Mouse (Mus musculus): ENCODE results near the gene Pzp. TPM values are rescaled to one million over a fixed set of nuclear protein-coding genes. Genes with fewer than 3 reads are reported as not detected.

Gene Pzp
- total and polyA plus RNA-seq, 3 experiments: not detected

DNA sequence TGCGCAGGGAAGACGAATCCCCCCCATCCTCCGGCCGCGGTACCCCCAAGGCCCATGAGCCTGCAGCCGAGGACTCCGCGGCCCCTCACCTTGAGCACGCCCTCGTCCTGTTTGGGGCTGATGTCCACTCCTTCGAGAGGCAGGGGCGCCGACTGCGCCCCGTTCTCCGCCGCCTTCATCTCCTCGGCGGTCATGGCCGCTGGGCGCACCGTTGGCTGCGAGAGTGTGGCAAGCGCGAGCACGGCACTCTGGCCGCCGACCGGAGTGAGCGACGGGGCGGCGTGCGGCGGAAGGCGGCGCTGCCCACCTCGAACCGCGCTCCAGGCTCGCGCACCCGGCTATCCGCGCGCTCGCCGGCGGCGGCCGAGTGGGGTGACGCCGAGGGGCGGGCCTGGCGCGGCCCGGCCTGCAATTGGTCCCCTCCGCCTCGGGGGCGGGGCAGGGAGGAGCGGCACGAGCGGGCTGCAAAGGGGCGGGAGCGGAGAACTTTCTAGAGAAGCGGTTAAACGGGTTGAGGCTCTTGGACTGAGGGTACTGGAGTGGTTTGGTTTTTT, 88.1 kb downstream of the Pzp start, which contains the start of gene Fkbp4:
Gene Fkbp4 (minus strand): TSS at position 361 of the 554 bp plus-strand sequence.
- dilution Hi-C loops (cut with MboI; ENCODE audit: extremely low pct_ligation_motif_present, extremely low pct_unique_long_range_greater_than_20kb, low sequenced_read_pairs) (no loop called here), in situ Hi-C loops (cut with MboI; ENCODE audit: low pct_ligation_motif_present, low pct_unique_long_range_greater_than_20kb, low sequenced_read_pairs) (no loop called here)
- H3K79me2 ChIP-seq (replicated peaks; ENCODE audit: control insufficient read depth, extremely low read depth, insufficient read depth, poor library complexity, severe bottlenecking): peaks cover 27% of the 10 kb centered on the region
- DNase-seq (ENCODE audit: extremely low read depth): peak; percentile 87
- H3K4me1 ChIP-seq (ENCODE audit: control insufficient read depth in 1 of 2, insufficient read depth in 2 of 2): peaks cover 5 to 18% of the 10 kb centered on the region in 2 experiments; a peak in 3 of 4 replicates
- peaks cover 30 to 38% of the 10 kb centered on the region in 2 experiments for H3K36me3 ChIP-seq (replicated peaks in 1 of 2; ENCODE audit: control insufficient read depth in 1 of 2, insufficient read depth in 1 of 2, low read length in 1 of 2)
- TF ChIP-seq TCF12 (IDR thresholded peaks at IDR 0.05; ENCODE audit: low read depth, low read length) (peak; percentile 81), POLR2A (IDR thresholded peaks at IDR 0.05; ENCODE audit: low read depth, low read length) (peak; percentile 79; the same call in 1 of the 2 replicates), HCFC1 (IDR thresholded peaks at IDR 0.05; ENCODE audit: low read depth, low read length) (no peak), CHD1 (IDR thresholded peaks at IDR 0.05; ENCODE audit: low read depth, low read length) (no peak), MAZ (IDR thresholded peaks at IDR 0.05; ENCODE audit: low read depth, low read length) (0 out of 2 replicates have a peak, but pooled peaks have one; percentile 37), NRF1 (IDR thresholded peaks at IDR 0.05; ENCODE audit: low read depth, low read length) (peak; percentile 61), NELFE (IDR thresholded peaks at IDR 0.05; ENCODE audit: low read depth, low read length) (peak; percentile 74), TBP (conservative IDR thresholded peaks at IDR 0.05; ENCODE audit: low read depth, low read length) (0 out of 2 replicates have a peak, but pooled peaks have one; percentile 26), ZKSCAN1 (IDR thresholded peaks at IDR 0.05; ENCODE audit: borderline replicate concordance, low read depth, low read length) (no peak), BHLHE40 (IDR thresholded peaks at IDR 0.05; ENCODE audit: low read depth, low read length) (peak; percentile 90), ETS1 (conservative IDR thresholded peaks at IDR 0.05; ENCODE audit: low read depth, low read length) (no peak), IRF4 (IDR thresholded peaks at IDR 0.05; ENCODE audit: low read depth, low read length) (no peak; the same call in 1 of the 2 replicates), PAX5 (IDR thresholded peaks at IDR 0.05; ENCODE audit: low read length) (no peak), MXI1 (IDR thresholded peaks at IDR 0.05; ENCODE audit: low read depth, low read length) (peak; percentile 75), EP300 (IDR thresholded peaks at IDR 0.05; ENCODE audit: low read length) (no peak), CTCF (conservative IDR thresholded peaks at IDR 0.05 in 1 of 2, IDR thresholded peaks at IDR 0.05 in 1 of 2; ENCODE audit: low read depth in 2 of 2, low read length in 2 of 2) (peak in 1 of 2 experiments; percentile 20; a peak in 1 of 4 replicates), ZNF384 (IDR thresholded peaks at IDR 0.05; ENCODE audit: low read depth, low read length) (no peak), SIN3A (IDR thresholded peaks at IDR 0.05; ENCODE audit: low read length) (no peak), RCOR1 (conservative IDR thresholded peaks at IDR 0.05; ENCODE audit: low read depth, low read length) (no peak), MEF2A (IDR thresholded peaks at IDR 0.05; ENCODE audit: borderline replicate concordance, low read depth, low read length) (peak; percentile 60), ZMIZ1 (IDR thresholded peaks at IDR 0.05; ENCODE audit: low read depth, low read length) (peak; percentile 78)
- H3K4me2 ChIP-seq (ENCODE audit: insufficient read depth, low read depth, poor library complexity, severe bottlenecking): peak within 1 kb of the TSS; percentile 99
- no peaks in the 10 kb centered on the region for H3K27me3 ChIP-seq (replicated peaks)
- H3K4me3 ChIP-seq (replicated peaks in 1 of 3; ENCODE audit: low read depth in 2 of 3, low read length in 2 of 3, poor library complexity in 1 of 3): peak within 1 kb of the TSS; percentile 86 to 100 (median 99)
- H3K9me3 ChIP-seq (replicated peaks; ENCODE audit: low read length): no peaks in the 10 kb centered on the region
- H3K9ac ChIP-seq (ENCODE audit: insufficient read depth, low read depth): peak within 1 kb of the TSS; percentile 87
- H3K27ac ChIP-seq (ENCODE audit: insufficient read depth, low read depth): peak within 1 kb of the TSS; percentile 39
